Mouse (Mus musculus) gastrocnemius, adult 18-20 months (tissue): ENCODE data around the gene Mapk1ip1. TPM values are rescaled to one million over a fixed set of nuclear protein-coding genes. Genes with fewer than 3 reads are reported as not detected.

Experiments used
- DNase-seq: peaks from one replicate; pipeline ENCODE4 v3.0.0; 2021; ENCODE audit warnings: low spot score
- total RNA-seq, 2 experiments: library from RNA; stranded (reverse); gene quantifications; 2 replicates each; pipeline ENCODE4 v1.2.3; 2021

Mapk1ip1 gene
- total RNA-seq, 2 experiments from 2014 or later, result 26.6 to 27.0 TPM

DNA sequence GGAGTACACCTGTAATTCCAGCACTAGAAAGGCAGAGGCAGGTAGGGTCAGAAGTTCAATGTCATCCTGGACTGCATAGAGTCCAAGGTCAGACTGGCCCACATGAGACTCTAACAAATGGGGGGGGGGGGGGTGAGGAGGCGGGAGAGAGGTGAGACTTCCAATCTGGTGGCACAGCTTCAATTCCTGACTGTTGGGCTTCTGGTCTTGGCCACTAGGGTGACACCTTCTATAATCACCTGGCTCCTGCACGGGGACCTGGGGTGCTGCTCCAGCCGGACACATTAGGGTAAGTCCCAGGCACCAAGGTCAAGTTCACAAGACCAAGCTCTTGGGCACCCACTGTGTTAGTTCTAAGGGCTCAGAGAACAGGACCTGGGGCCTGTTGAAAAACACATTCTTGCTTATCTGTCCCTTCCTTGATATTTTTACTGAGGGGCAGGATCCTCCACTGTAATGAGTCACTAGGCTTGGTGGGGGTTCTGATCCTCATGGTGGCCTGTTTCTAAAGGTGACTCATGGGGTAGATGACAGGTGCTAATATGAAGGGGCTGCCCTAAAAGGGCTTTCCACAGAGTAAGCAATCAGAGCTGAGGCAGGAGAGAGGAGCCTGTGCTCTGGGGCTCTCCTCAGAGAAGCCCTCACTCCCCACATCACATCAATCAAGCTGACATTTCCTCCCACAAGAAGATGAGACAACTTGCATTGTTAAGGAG is 4.5 kb downstream of the Mapk1ip1 start:
- no peak for DNase-seq

GRCm38 (mm10) chr7:138840594-138841021 is 5.5 kb downstream of the Mapk1ip1 start:
- DNase-seq, result peak; percentile 86

- no peak for DNase-seq
Measured at GRCm38 (mm10) chr7:138835028-138835427, 11.0 kb downstream of the Mapk1ip1 start.

GRCm38 (mm10) chr7:138827812-138828211 is 18.3 kb downstream of the Mapk1ip1 start:
- peak; percentile 56 for DNase-seq

DNA sequence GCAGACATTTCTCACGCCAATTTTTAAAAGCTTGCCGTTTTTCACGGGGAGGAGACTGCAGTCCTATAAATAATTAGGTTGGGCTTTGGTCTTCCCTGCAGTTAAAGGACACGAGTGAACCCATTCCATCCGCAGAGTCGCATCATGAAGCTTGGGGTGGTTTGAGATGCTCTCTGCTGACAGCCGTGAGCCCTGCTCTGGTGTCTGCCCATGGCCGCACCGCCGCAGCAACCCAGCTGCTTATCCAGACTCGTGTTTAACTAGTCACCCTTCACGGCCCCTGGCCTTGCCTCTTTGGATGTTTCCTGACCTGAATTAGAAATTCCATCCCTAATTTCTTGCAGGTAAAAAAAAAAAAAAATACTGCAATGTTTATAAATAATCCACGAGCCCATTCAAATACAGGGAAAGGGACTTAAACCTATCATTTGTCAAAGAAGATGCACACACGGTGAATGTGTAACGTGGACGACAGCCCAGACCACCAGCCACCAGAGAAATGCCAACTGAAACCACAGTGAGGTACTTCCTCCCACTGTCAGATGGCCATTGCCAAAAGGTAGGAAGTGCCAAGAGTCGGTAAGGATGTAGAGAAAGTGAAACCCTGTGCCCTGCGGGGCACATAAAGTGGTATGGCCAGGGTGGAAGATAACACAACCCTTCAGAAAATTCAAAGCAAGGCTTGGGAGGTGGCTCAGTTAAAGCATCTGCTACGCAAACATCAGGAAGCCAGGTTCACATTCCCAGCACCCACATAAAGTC is 20.9 kb downstream of the Mapk1ip1 start:
- no peak for DNase-seq

- DNase-seq, result no peak
Measured at GRCm38 (mm10) chr7:138824423-138824822, 21.6 kb downstream of the Mapk1ip1 start.

DNA sequence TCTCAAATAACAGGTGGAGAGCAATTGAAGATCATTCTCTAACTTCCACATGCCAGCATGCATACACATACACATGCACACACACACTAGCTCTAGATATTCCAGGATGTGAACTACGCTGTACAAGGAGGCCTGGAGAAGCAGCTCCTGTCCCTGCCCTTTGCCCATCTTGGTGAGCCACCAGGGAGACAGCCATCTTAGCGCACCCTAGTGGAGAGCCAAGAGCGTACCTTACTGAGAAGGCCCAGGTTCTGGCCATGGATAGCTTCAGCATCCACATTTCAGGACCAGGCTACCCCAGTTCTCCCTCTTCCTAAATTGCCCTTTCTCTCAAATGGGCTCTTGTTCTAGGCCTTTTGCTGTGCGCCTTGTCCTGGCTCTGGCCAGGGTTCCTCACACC is 27.8 kb downstream of the Mapk1ip1 start:
- no peak for DNase-seq

GRCm38 (mm10) chr7:138813213-138813875 is 32.7 kb downstream of the Mapk1ip1 start:
- DNase-seq, result no peak

DNA sequence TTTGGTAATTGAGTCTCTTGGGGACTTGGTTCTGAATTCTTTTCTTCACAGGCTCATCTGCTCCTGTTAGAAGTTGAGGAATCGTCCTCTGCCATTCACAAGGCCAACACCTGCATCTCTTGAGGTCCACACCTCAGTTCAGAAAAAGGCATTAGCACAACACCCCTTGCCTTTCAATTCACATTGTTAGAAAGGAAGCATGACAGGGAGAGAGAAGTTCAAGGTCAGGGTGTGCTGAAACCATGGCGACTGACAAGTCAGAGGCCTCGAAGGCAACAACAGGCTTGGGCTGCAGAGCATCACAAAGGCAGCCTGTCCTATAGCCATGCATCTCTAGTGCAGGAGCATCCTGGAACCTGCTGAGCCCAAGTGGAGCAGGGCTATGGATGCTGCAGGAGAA is 38.9 kb downstream of the Mapk1ip1 start:
- no peak for DNase-seq

DNA sequence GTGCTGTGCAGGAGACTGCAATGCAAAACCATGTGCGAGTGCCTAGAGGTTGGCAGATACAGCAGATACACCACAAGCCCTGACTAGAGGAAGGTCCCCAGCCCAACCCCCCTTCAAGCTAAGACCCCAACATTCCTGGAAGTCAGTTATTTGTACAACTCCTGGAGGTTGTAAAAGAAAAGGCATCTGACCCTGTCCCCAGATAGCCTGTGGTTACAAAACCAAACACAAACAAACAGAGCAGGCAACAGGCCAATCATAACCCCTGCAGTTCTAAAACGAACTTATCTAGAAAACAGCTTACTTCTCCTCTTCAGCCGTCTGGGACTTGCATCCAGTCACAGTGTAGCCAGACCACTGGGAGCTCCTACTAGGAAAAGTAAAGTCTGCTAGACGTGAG is 42.7 kb downstream of the Mapk1ip1 start:
- no peak for DNase-seq

- DNase-seq, result no peak
Measured at GRCm38 (mm10) chr7:138788109-138788508, 58.0 kb downstream of the Mapk1ip1 start.

Other genes with a start within 250 kb of the Mapk1ip1 start
- 10 to 100 TPM; 39.7 to 41.5 TPM for gene Ppp2r2d, start 194 bp downstream of the Mapk1ip1 start, total RNA-seq
- 100 to 1,000 TPM; 213 to 257 TPM for gene Bnip3, start 63.2 kb upstream of the Mapk1ip1 start, total RNA-seq
- gene Jakmip3, start 94.5 kb upstream of the Mapk1ip1 start, total RNA-seq, result under 1 TPM; 0.09 to 0.14 TPM
- under 1 TPM; 0.16 to 0.17 TPM for gene Dpysl4, start 239.7 kb upstream of the Mapk1ip1 start, total RNA-seq